Mouse (Mus musculus) myocyte (in vitro differentiated cells): ENCODE results near the gene Tlk2.

ENCODE experiments used
- CEBPB ChIP-seq: IDR thresholded peaks from 2 replicates; pipeline ENCODE4 v1.6.1; 2011; ENCODE audit warnings: mild to moderate bottlenecking, moderate library complexity; ENCODE audit not compliant: poor library complexity, insufficient read depth, severe bottlenecking
- E2F4 ChIP-seq: IDR thresholded peaks from one replicate; pipeline ENCODE4 v1.6.1; 2011; ENCODE audit warnings: mild to moderate bottlenecking, control low read depth, moderate library complexity; ENCODE audit not compliant: insufficient read depth
- MAX ChIP-seq: IDR thresholded peaks from one replicate; pipeline ENCODE4 v1.6.1; 2011; ENCODE audit warnings: low read depth, mild to moderate bottlenecking, control low read depth
- MYOD1 ChIP-seq, 3 experiments: IDR thresholded peaks; one replicate each; pipeline ENCODE4 v1.6.1; 2011; ENCODE audit warnings: control low read depth in 2 of 3, low read depth in 2 of 3, mild to moderate bottlenecking in 2 of 3, moderate library complexity in 1 of 3; ENCODE audit not compliant: insufficient read length in 2 of 3, control insufficient read depth in 1 of 3
- MYOG ChIP-seq, 3 experiments: IDR thresholded peaks; one replicate each; pipeline ENCODE4 v1.6.1; 2011; ENCODE audit warnings: control low read depth in 2 of 3, low read depth in 2 of 3, mild to moderate bottlenecking in 2 of 3; ENCODE audit not compliant: insufficient read length in 2 of 3, control insufficient read depth in 1 of 3, insufficient read depth in 1 of 3
- POLR2A ChIP-seq: IDR thresholded peaks from one replicate; pipeline ENCODE4 v1.6.1; 2011; ENCODE audit warnings: low read depth, mild to moderate bottlenecking, control low read depth, moderate library complexity; ENCODE audit not compliant: insufficient read length
- POLR2AphosphoS2 ChIP-seq: IDR thresholded peaks from one replicate; pipeline ENCODE4 v1.6.1; 2011; ENCODE audit warnings: low read depth, control low read depth; ENCODE audit not compliant: insufficient read length
- REST ChIP-seq: IDR thresholded peaks from one replicate; pipeline ENCODE4 v1.6.1; 2011; ENCODE audit warnings: mild to moderate bottlenecking, control low read depth, moderate library complexity; ENCODE audit not compliant: insufficient read depth, insufficient read length
- SRF ChIP-seq: IDR thresholded peaks from one replicate; pipeline ENCODE4 v1.6.1; 2011; ENCODE audit warnings: low read depth; ENCODE audit not compliant: control insufficient read depth, insufficient read length
- TCF12 ChIP-seq: IDR thresholded peaks from one replicate; pipeline ENCODE4 v1.6.1; 2011; ENCODE audit warnings: mild to moderate bottlenecking, control low read depth; ENCODE audit not compliant: poor library complexity, insufficient read depth, severe bottlenecking
- TCF3 ChIP-seq: IDR thresholded peaks from one replicate; pipeline ENCODE4 v1.6.1; 2011; ENCODE audit warnings: low read depth, control low read depth; ENCODE audit not compliant: insufficient read length
- USF1 ChIP-seq: IDR thresholded peaks from one replicate; pipeline ENCODE4 v1.6.1; 2011; ENCODE audit warnings: low read depth, mild to moderate bottlenecking, control low read depth, moderate library complexity

DNA sequence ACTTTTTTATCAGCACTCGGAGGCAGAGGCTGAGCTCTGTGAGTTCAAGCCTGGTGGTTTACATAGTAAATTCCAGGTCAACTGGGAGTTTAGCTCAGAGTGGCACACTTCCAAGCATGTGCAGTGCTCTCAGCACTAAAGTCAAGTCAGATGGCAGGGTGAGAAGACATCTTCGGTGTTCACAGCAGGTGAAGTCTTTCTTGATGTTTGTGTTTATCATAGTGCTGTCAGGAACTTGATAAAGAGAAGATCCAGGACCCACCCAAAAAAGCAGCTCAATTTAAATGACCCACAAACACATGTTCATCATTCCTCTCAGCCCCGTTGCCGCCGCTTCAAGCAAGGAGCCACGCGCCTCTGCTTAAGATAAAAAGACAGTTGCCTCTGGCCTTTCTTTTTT is 42.9 kb upstream of the Tlk2 start:
- TF ChIP-seq CEBPB (no peak), POLR2A (no peak), MYOG (IDR thresholded peaks at IDR 0.05; ENCODE audit: control insufficient read depth in 1 of 3, insufficient read depth in 1 of 3, insufficient read length in 2 of 3, low read depth in 2 of 3) (no peak), MYOD1 (IDR thresholded peaks at IDR 0.05; ENCODE audit: control insufficient read depth in 1 of 3, insufficient read length in 2 of 3, low read depth in 2 of 3) (no peak), POLR2AphosphoS2 (no peak), TCF12 (no peak), USF1 (no peak), E2F4 (no peak), MAX (no peak), REST (no peak), TCF3 (no peak), SRF (no peak)
